Mouse (Mus musculus) brain, embryonic 14.5 days (tissue): ENCODE data around the gene F2. TPM values are rescaled to one million over a fixed set of nuclear protein-coding genes. Genes with fewer than 3 reads are reported as not detected.
"Not testable (repeated sequence)": the region's sequence is repeated elsewhere in the genome, so short reads cannot be mapped to it uniquely, and the experiment has no call there.

ENCODE experiments used
- DNase-seq: peaks from one replicate; pipeline ENCODE4 v3.0.0-alpha.2; 2011; ENCODE audit warnings: low read depth
- CTCF ChIP-seq: fragments of 200-500 bp; IDR thresholded peaks from 2 replicates; pipeline ENCODE4 v1.5.1; 2012; ENCODE audit warnings: inconsistent platforms, mild to moderate bottlenecking, moderate library complexity, borderline replicate concordance; ENCODE audit not compliant: insufficient read depth, insufficient read length; ENCODE audit errors: extremely low read depth
- POLR2A ChIP-seq: fragments of 200-500 bp; IDR thresholded peaks from 2 replicates; pipeline ENCODE4 v1.6.1; 2012; ENCODE audit warnings: mild to moderate bottlenecking, inconsistent platforms, borderline replicate concordance; ENCODE audit not compliant: poor library complexity, insufficient read depth, insufficient read length, severe bottlenecking; ENCODE audit errors: extremely low read depth
- polyA plus RNA-seq: library from polyadenylated mRNA; depleted of rRNA; stranded (reverse); fragments of >200 nt; gene quantifications from 2 replicates; pipeline ENCODE4 v1.2.3, GENCODE M21; 2012

The F2 gene
- polyA plus RNA-seq, 1 experiment = 0.18 TPM

GRCm38 (mm10) chr2:91638931-91639330 is 2.7 kb upstream of the F2 start:
- TF ChIP-seq CTCF (no peak), POLR2A (no peak)

GRCm38 (mm10) chr2:91636727-91637338 is 619 bp upstream of the F2 start:
- no peak for DNase-seq
- TF ChIP-seq CTCF = no peak
- no peak for TF ChIP-seq POLR2A

More at GRCm38 (mm10) chr2:91638931-91639330, 2.7 kb upstream of the F2 start:
- DNase-seq = no peak

DNA sequence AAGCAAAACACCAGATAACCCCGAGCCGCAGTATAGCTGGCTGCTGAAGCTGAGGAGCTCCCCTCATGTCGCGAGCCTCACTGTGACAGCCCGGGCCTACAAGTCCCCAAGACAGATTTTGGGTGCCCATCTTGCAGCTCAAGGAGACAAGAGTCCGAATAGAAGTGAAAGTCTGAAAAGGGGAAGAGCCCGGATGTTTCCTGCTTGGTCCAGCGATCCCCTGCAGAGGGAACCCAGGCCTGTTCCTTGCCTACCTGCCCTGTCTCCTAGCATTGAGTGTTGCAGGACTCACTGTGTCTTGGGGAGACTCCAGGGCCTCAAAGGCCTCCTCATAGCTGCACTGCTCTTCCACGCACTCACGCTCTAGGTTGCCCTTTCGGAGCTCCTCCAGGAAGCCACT is 728 bp downstream of the F2 start:
- TF ChIP-seq POLR2A (no peak), CTCF (no peak)
- DNase-seq = no peak

DNA sequence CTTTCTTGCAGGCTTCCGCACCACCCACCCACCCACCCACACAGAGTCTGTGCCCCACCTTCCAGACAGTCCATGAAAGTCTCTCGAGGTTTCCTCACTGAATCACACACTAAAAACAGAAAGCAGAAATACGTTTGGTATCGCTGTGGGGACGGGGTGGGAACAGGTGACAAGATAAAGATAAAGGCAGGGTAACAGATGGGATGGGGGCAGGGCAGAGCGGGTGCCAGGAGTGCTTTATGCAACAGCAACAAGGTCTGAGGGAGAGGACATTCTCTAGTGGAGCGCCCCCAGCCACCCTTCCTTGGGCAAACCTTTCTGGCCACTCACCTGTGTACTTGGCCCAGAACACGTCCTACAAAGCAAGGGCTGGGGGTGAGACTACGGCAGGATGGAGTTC is 1.4 kb downstream of the F2 start:
- TF ChIP-seq POLR2A = no peak
- no peak for TF ChIP-seq CTCF
- no peak for DNase-seq

DNA sequence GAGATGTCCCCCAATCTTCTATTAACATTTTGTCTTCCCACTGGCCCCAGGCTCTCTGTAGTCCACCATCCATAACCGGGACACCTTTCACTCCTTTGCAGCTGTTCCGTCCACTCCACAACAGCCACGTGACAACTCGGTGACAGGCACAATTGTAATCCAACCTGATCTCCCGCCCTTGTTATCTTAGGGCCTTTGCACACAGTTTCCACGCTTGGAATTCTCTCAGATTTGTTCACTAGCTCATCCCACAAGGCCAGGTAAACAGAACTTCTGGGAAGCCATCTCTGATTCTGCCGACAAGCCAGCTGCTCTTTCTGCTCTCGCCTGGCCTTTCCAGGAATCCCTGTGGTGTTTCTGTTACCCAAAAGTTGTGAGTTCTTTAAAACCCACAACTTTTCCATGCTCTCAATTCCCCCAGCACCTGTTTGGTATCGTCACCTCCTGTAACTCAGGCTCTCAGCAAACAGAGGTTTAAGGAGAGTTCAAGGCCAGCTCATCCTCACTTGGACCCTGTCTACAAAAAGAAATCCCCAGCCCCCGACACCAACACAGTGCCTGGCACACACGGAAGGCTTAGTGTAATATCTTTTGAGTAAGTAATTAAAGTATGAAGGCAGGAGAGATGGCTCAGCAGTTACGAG is 2.8 kb downstream of the F2 start:
- DNase-seq = no peak
- TF ChIP-seq CTCF (no peak), POLR2A (no peak)

DNA sequence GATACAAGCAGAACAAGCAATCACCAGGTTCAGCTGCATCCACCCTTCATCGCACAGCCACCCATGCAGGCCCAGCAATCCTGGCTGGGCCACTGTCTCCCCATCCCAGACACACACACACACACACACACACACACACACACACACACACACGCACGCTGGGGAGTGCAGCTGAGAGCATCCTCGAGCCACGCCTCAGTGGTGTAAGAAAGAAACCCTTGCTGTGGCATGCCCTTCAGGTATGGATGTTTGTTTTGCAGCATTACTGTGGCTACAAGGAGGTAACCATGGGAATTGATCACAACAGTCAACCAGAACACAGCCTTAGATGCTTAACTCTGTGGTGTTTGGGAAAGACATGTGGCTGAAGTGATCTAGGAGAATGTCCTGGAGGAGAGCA is 3.9 kb downstream of the F2 start:
- TF ChIP-seq CTCF (no peak), POLR2A (no peak)

DNA sequence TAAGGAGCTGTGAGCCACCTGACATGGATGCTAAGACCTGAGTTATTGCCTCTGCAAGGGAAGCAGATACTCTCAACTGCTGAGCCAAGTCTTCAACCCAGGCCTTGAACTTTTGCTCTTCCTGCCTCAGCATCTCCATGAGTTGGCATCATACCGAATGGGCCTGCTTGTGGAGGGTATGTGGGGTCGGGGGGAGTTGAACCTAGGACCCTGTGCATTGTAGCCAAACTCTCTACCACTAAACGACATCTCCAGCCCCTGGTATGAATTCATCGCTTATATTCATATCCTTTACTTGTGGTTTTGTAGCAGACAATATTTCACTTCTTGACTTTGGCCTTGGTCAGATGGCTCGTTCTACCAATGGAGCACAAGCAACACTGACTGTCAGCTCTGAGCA is 4.4 kb downstream of the F2 start:
- TF ChIP-seq CTCF (no peak), POLR2A (no peak)
- DNase-seq = no peak

More for the DNA sequence above, 3.9 kb downstream of the F2 start:
- no peak for DNase-seq

GRCm38 (mm10) chr2:91630384-91630783 is 5.8 kb downstream of the F2 start:
- DNase-seq = no peak
- TF ChIP-seq POLR2A (no peak), CTCF (no peak)

DNA sequence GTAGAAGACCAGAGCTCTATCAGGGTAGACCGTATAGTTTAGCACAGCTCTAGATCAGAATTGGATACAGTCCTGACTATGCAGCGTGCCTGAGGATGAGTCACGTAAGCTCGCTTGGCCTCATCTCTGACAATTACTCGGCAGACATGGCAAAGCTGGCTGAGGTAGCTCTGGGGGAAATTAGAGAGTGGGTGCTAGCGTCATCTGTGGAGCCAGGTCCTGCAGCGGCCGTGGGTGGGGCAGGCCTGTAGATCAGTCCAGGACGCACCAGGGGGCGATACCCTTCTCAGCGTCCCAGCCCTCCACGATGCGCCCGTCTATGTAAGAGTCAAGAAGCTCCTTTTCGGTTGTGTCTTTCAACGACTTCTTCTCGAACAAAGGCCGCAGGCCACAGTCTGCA is 6.5 kb downstream of the F2 start:
- TF ChIP-seq POLR2A = no peak
- DNase-seq = no peak

DNA sequence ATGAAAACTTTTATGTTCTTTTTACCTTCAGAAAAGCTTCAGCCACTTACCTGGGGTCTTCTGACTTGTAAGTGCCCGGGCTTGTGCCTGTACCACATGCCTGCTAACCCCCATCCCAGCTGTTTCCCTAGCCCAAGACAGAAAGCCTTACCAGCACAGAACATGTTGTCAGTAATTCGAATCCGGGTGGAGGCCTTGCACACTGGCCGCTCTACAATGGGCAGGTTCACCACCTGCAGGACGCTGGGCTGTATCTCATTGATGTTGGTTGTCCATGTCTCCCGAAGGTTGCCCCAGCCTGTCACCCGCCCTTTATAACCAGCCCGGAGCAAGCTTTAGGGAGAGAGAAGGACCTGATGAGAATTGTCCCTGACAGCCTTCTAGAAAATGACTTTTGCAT is 8.0 kb downstream of the F2 start:
- TF ChIP-seq CTCF = no peak
- no peak for TF ChIP-seq POLR2A

GRCm38 (mm10) chr2:91627486-91627885 is 8.7 kb downstream of the F2 start:
- TF ChIP-seq POLR2A = no peak
- no peak for TF ChIP-seq CTCF
- DNase-seq = no peak

More for the DNA sequence above, 8.0 kb downstream of the F2 start:
- no peak for DNase-seq

- not testable (repeated sequence) for DNase-seq
Measured at GRCm38 (mm10) chr2:91623366-91623765, 12.8 kb downstream of the F2 start.
